Mouse (Mus musculus): ENCODE measurements at regions not wholly inside any gene's neighbourhood (a gene's known extent, or its start where the extent isn't known, plus 50 kb on each side); places are given as distances from the start of the nearest gene placed in this dataset.
"Not testable (repeated sequence)": the region's sequence is repeated elsewhere in the genome, so short reads cannot be mapped to it uniquely, and the experiment has no call there.

- 74% methylated on average over 8 of the region's 8 CpGs for WGBS
- TF ChIP-seq POLR2A (IDR thresholded peaks at IDR 0.05; ENCODE audit: extremely low read depth, insufficient read depth, low read length) = no peak
- TF ChIP-seq CTCF (IDR thresholded peaks at IDR 0.05; ENCODE audit: low read depth, low read length) = no peak
- Histone ChIP-seq H3K4me1 (ENCODE audit: control insufficient read depth, insufficient read depth, low read length) (no peaks in the 10 kb centered on the region), H3K79me2 (ENCODE audit: control insufficient read depth, insufficient read depth, low read length) (no peaks in the 10 kb centered on the region), H3K9ac (ENCODE audit: low read depth, low read length) (no peak overlapping the region), H3K27ac (replicated peaks; ENCODE audit: insufficient read depth, low read depth, low read length) (no peak overlapping the region), H3K27me3 (ENCODE audit: control insufficient read depth, insufficient read depth, low read length) (no peaks in the 10 kb centered on the region), H3K36me3 (ENCODE audit: control insufficient read depth, insufficient read depth, low read length) (no peaks in the 10 kb centered on the region), H3K4me3 (ENCODE audit: insufficient read depth, low read depth, low read length) (no peak overlapping the region)
- no peak for DNase-seq (ENCODE audit: extremely low read depth, low read depth, low spot score)
These were observed 112.7 kb downstream of the Akr1d1 start for GRCm38 (mm10) chr6:37642701-37643121.

GRCm38 (mm10) chr6:37643176-37643575, 113.2 kb downstream of the Akr1d1 start:
- Histone ChIP-seq H3K9ac (ENCODE audit: low read depth, low read length) (no peak overlapping the region), H3K4me3 (ENCODE audit: insufficient read depth, low read depth, low read length) (no peak overlapping the region), H3K36me3 (ENCODE audit: control insufficient read depth, insufficient read depth, low read length) (no peaks in the 10 kb centered on the region), H3K4me1 (ENCODE audit: control insufficient read depth, insufficient read depth, low read length) (no peaks in the 10 kb centered on the region), H3K27me3 (ENCODE audit: control insufficient read depth, insufficient read depth, low read length) (no peaks in the 10 kb centered on the region), H3K27ac (replicated peaks; ENCODE audit: insufficient read depth, low read depth, low read length) (no peak overlapping the region), H3K79me2 (ENCODE audit: control insufficient read depth, insufficient read depth, low read length) (no peaks in the 10 kb centered on the region)
- TF ChIP-seq CTCF (IDR thresholded peaks at IDR 0.05; ENCODE audit: low read depth, low read length) (no peak), POLR2A (IDR thresholded peaks at IDR 0.05; ENCODE audit: extremely low read depth, insufficient read depth, low read length) (no peak)
- WGBS = 74% methylated on average over 4 of the region's 4 CpGs
- no peak for DNase-seq (ENCODE audit: extremely low read depth, low read depth, low spot score)

GRCm38 (mm10) chr6:37643718-37644117, 113.7 kb downstream of the Akr1d1 start:
- H3K27ac ChIP-seq (replicated peaks; ENCODE audit: insufficient read depth, low read depth, low read length) = no peak overlapping the region
- H3K9ac ChIP-seq (ENCODE audit: low read depth, low read length) = no peak overlapping the region
- no peak overlapping the region for H3K4me3 ChIP-seq (ENCODE audit: insufficient read depth, low read depth, low read length)
- H3K4me1 ChIP-seq (ENCODE audit: control insufficient read depth, insufficient read depth, low read length) = no peaks in the 10 kb centered on the region
- no peaks in the 10 kb centered on the region for H3K79me2 ChIP-seq (ENCODE audit: control insufficient read depth, insufficient read depth, low read length)
- DNase-seq (ENCODE audit: extremely low read depth, low read depth, low spot score) = no peak
- WGBS = 98% methylated on average over 2 of the region's 2 CpGs
- no peaks in the 10 kb centered on the region for H3K36me3 ChIP-seq (ENCODE audit: control insufficient read depth, insufficient read depth, low read length)
- no peaks in the 10 kb centered on the region for H3K27me3 ChIP-seq (ENCODE audit: control insufficient read depth, insufficient read depth, low read length)
- TF ChIP-seq POLR2A (IDR thresholded peaks at IDR 0.05; ENCODE audit: extremely low read depth, insufficient read depth, low read length) (no peak), CTCF (IDR thresholded peaks at IDR 0.05; ENCODE audit: low read depth, low read length) (no peak)

- TF ChIP-seq POLR2A (IDR thresholded peaks at IDR 0.05; ENCODE audit: extremely low read depth, insufficient read depth, low read length) = no peak
- no peak for TF ChIP-seq CTCF (IDR thresholded peaks at IDR 0.05; ENCODE audit: low read depth, low read length)
- 91% methylated on average over 14 of the region's 14 CpGs for WGBS
- no peak for DNase-seq (ENCODE audit: extremely low read depth, low read depth, low spot score)
These were observed 115.6 kb downstream of the Akr1d1 start for GRCm38 (mm10) chr6:37645551-37645950.

GRCm38 (mm10) chr6:37657300-37657699, 127.3 kb downstream of the Akr1d1 start:
- H3K9ac ChIP-seq (ENCODE audit: low read depth, low read length); H3K4me1 ChIP-seq (ENCODE audit: control insufficient read depth, insufficient read depth, low read length); H3K4me3 ChIP-seq (ENCODE audit: insufficient read depth, low read depth, low read length); H3K79me2 ChIP-seq (ENCODE audit: control insufficient read depth, insufficient read depth, low read length); H3K36me3 ChIP-seq (ENCODE audit: control insufficient read depth, insufficient read depth, low read length); H3K27me3 ChIP-seq (ENCODE audit: control insufficient read depth, insufficient read depth, low read length); H3K27ac ChIP-seq (replicated peaks; ENCODE audit: insufficient read depth, low read depth, low read length); DNase-seq (ENCODE audit: extremely low read depth, low read depth, low spot score): not testable (repeated sequence)
- 94% methylated on average over 3 of the region's 3 CpGs for WGBS

More at GRCm38 (mm10) chr6:37645551-37645950, 115.6 kb downstream of the Akr1d1 start:
- Histone ChIP-seq H3K79me2 (ENCODE audit: control insufficient read depth, insufficient read depth, low read length) (no peaks in the 10 kb centered on the region), H3K27me3 (ENCODE audit: control insufficient read depth, insufficient read depth, low read length) (no peaks in the 10 kb centered on the region), H3K27ac (replicated peaks; ENCODE audit: insufficient read depth, low read depth, low read length) (no peak overlapping the region), H3K4me1 (ENCODE audit: control insufficient read depth, insufficient read depth, low read length) (no peaks in the 10 kb centered on the region), H3K4me3 (ENCODE audit: insufficient read depth, low read depth, low read length) (no peak overlapping the region), H3K9ac (ENCODE audit: low read depth, low read length) (no peak overlapping the region), H3K36me3 (ENCODE audit: control insufficient read depth, insufficient read depth, low read length) (no peaks in the 10 kb centered on the region)

GRCm38 (mm10) chr6:37658021-37658650, 128.2 kb downstream of the Akr1d1 start:
- no peak overlapping the region for H3K27ac ChIP-seq (replicated peaks; ENCODE audit: insufficient read depth, low read depth, low read length)
- no peaks in the 10 kb centered on the region for H3K4me1 ChIP-seq (ENCODE audit: control insufficient read depth, insufficient read depth, low read length)
- H3K27me3 ChIP-seq (ENCODE audit: control insufficient read depth, insufficient read depth, low read length) = no peaks in the 10 kb centered on the region
- no peaks in the 10 kb centered on the region for H3K36me3 ChIP-seq (ENCODE audit: control insufficient read depth, insufficient read depth, low read length)
- TF ChIP-seq CTCF (IDR thresholded peaks at IDR 0.05; ENCODE audit: low read depth, low read length) = no peak
- H3K4me3 ChIP-seq (ENCODE audit: insufficient read depth, low read depth, low read length) = no peak overlapping the region
- no peak for DNase-seq (ENCODE audit: extremely low read depth, low read depth, low spot score)
- no peaks in the 10 kb centered on the region for H3K79me2 ChIP-seq (ENCODE audit: control insufficient read depth, insufficient read depth, low read length)
- 68% methylated on average over 6 of the region's 6 CpGs for WGBS
- H3K9ac ChIP-seq (ENCODE audit: low read depth, low read length) = no peak overlapping the region

Measured in liver, adult 2 months (tissue).